Mouse (Mus musculus) liver, embryonic 15.5 days (tissue): ENCODE results near the gene Batf2. TPM values are rescaled to one million over a fixed set of nuclear protein-coding genes. Genes with fewer than 3 reads are reported as not detected.
"Not testable (repeated sequence)": the region's sequence is repeated elsewhere in the genome, so short reads cannot be mapped to it uniquely, and the experiment has no call there.

Experiments
- ATAC-seq: fragments of 200-750 bp; cut with Nextera tagmentation; 2 replicates; pipeline ENCODE4 v1.8.0; 2017; ENCODE audit warnings: moderate number of reproducible peaks, mild to moderate bottlenecking, moderate library complexity; ENCODE audit not compliant: insufficient read depth
- H3K27ac ChIP-seq: fragments of 300-500 bp; sonication (generic); replicated peaks from 2 replicates; pipeline ENCODE4 v1.5.1; 2015; ENCODE audit warnings: mild to moderate bottlenecking, inconsistent platforms
- H3K27me3 ChIP-seq: fragments of 300-500 bp; sonication (generic); 2 replicates; pipeline ENCODE4 v1.6.1; 2015; ENCODE audit warnings: mild to moderate bottlenecking, inconsistent platforms
- H3K36me3 ChIP-seq: fragments of 300-500 bp; sonication (generic); replicated peaks from 2 replicates; pipeline ENCODE4 v1.6.1; 2015; ENCODE audit warnings: moderate library complexity, mild to moderate bottlenecking, inconsistent platforms
- H3K4me1 ChIP-seq: fragments of 300-500 bp; sonication (generic); replicated peaks from 2 replicates; pipeline ENCODE4 v1.6.1; 2015; ENCODE audit warnings: inconsistent platforms
- H3K4me2 ChIP-seq: fragments of 300-500 bp; sonication (generic); 2 replicates; pipeline ENCODE4 v1.6.1; 2015; ENCODE audit warnings: moderate library complexity, mild to moderate bottlenecking, inconsistent platforms
- H3K4me3 ChIP-seq: fragments of 300-500 bp; sonication (generic); replicated peaks from 2 replicates; pipeline ENCODE4 v1.5.1; 2015; ENCODE audit warnings: mild to moderate bottlenecking, inconsistent platforms
- H3K9ac ChIP-seq: fragments of 300-500 bp; sonication (generic); 2 replicates; pipeline ENCODE4 v1.6.1; 2015; ENCODE audit warnings: moderate library complexity, mild to moderate bottlenecking, inconsistent platforms
- H3K9me3 ChIP-seq: fragments of 300-500 bp; sonication (generic); replicated peaks from 2 replicates; pipeline ENCODE4 v1.6.1; 2016; ENCODE audit warnings: inconsistent platforms
- WGBS: fragments of 180-500 bp; shearing (Covaris S2); methylation state at CpG from one replicate; pipeline ENCODE4 v1.1.7; 2015; ENCODE audit warnings: mixed read lengths; ENCODE audit not compliant: insufficient replicate concordance; 5-methylcytosine and 5-hydroxymethylcytosine counted together
- polyA plus RNA-seq: library from polyadenylated mRNA; unstranded; fragments of >200 nt; fragmentation: Nextera tagmentation; extraction: Ambion mirVana; gene quantifications from 2 replicates; pipeline ENCODE4 v1.2.1, GENCODE M21; 2015

Gene Batf2
- polyA plus RNA-seq, 1 experiment from 2014 or later = 0.44 TPM

DNA sequence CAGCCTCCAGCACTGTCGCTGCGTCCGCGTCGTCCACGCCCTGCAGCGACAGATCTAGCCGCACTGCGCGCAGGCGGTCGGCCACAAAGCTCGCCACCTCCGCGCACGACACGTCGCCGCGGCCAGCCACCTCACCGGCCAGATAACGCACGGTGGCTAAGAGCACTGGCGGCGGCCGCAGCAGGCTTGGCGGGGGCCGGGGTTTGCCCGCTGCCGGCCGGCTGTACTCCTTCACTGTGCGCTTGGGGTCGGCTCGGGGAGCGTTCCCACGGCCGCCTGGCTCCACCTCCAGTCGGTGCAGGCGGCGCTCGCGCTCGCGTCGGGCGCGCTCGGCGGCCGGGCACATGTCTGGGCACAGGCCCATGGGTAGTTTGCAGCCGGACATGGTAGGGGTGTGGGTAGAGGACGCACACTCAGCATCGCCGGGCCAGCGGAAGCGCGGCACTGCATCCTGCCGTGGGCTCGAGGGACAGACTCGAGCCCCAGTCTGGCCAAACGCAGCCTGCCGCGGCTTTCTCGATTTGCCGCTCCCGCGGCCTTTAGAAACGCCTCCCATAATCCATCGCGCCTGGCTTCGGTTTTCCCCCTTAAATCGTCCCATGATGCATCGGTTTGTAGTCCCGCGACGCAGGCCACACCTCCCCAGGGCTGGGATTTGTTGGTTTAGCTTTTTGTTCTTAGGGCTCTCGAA lies 22.7 kb upstream of the Batf2 start, which contains the start of gene Sac3d1:
Gene Sac3d1, minus strand, starts transcription at position 665 of the 691 bp plus-strand sequence.
- Histone ChIP-seq H3K4me3 (peak within 1 kb of the TSS; percentile 80), H3K9me3 (no peaks in the 10 kb centered on the region), H3K27ac (peak within 1 kb of the TSS; percentile 97), H3K9ac (peak within 1 kb of the TSS; percentile 86), H3K36me3 (peaks cover 75% of the 10 kb centered on the region), H3K4me1 (peaks cover 43% of the 10 kb centered on the region), H3K27me3 (no peaks in the 10 kb centered on the region), H3K4me2 (peak within 1 kb of the TSS; percentile 94)
- peak; percentile 81 for ATAC-seq
- under 1% methylated on average over 77 of the region's 77 CpGs for WGBS

DNA sequence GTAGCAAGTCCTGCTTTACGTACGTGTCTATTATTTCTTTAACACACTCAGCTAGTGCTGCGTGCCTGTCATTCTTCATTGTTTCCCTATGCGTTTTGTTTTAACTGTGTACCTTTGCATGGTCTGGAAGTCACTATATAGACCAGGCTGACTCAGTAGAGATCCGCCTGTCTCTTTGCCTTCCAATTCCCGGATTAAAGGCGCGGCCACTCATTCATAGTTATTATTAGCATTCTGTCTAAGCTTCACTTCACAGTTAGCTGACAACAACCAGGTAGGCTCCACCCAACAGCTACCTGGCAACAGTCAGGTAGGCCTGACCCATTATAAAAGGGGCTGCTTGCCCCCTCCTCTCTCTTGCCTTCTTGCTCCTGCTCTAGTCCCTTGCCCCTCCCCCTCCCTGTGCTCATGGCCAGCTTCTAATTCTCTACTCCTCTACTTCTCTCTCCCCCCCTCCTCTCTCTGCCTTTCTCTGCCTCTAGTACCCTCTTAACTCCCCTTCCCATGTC lies 22.1 kb upstream of the Batf2 start:
- Histone ChIP-seq H3K36me3 (peaks cover 78% of the 10 kb centered on the region), H3K4me1 (peaks cover 45% of the 10 kb centered on the region), H3K4me3 (peak overlapping the region; percentile 80), H3K4me2 (peak overlapping the region; percentile 94), H3K9me3 (no peaks in the 10 kb centered on the region), H3K27me3 (no peaks in the 10 kb centered on the region), H3K27ac (peak overlapping the region; percentile 97), H3K9ac (peak overlapping the region; percentile 86; the same call in 1 of the 2 replicates)
- no peak for ATAC-seq
- WGBS = 3% methylated on average over 8 of the region's 8 CpGs

DNA sequence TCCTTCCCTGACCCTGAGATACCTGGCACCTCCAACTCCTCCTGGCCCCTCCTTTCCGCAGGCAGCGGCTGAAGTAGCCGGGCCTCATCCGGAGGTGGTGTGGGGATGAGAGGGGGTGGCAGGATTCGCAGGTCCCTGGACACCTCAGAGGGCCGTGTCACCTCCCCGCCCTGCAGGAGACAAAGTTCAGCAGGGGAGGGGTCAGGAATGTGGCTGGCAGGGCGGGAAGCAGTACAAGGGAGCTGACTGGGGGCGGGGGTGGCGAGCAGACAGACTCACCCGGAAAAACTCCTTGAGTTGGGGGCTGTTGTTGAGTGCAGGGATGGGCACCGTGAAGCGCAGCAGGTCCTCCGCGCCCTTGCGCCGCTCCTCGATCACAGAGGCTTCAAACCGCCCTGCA lies 19.0 kb upstream of the Batf2 start:
- 66% methylated on average over 19 of the region's 19 CpGs for WGBS
- peak overlapping the region; percentile 26 for H3K4me3 ChIP-seq

GRCm38 (mm10) chr19:6123330-6123729 lies 17.5 kb upstream of the Batf2 start:
- peaks cover 56% of the 10 kb centered on the region for H3K4me1 ChIP-seq
- no peak for ATAC-seq
- no peak overlapping the region for H3K4me3 ChIP-seq
- H3K4me2 ChIP-seq = no peak overlapping the region
- H3K36me3 ChIP-seq = peaks cover 51% of the 10 kb centered on the region
- no peaks in the 10 kb centered on the region for H3K9me3 ChIP-seq
- 81% methylated on average over 8 of the region's 8 CpGs for WGBS
- no peaks in the 10 kb centered on the region for H3K27me3 ChIP-seq
- H3K27ac ChIP-seq = no peak overlapping the region
- H3K9ac ChIP-seq = no peak overlapping the region

More for the DNA sequence above, 19.0 kb upstream of the Batf2 start:
- Histone ChIP-seq H3K9me3 (no peaks in the 10 kb centered on the region), H3K27ac (peak overlapping the region; percentile 65), H3K27me3 (no peaks in the 10 kb centered on the region), H3K4me2 (peak overlapping the region; percentile 48), H3K36me3 (peaks cover 54% of the 10 kb centered on the region), H3K9ac (0 out of 2 replicates have a peak overlapping the region, but pooled peaks have one; percentile 15), H3K4me1 (peaks cover 53% of the 10 kb centered on the region)
- ATAC-seq = 0 out of 2 replicates have a peak, but pooled peaks have one; percentile 11

DNA sequence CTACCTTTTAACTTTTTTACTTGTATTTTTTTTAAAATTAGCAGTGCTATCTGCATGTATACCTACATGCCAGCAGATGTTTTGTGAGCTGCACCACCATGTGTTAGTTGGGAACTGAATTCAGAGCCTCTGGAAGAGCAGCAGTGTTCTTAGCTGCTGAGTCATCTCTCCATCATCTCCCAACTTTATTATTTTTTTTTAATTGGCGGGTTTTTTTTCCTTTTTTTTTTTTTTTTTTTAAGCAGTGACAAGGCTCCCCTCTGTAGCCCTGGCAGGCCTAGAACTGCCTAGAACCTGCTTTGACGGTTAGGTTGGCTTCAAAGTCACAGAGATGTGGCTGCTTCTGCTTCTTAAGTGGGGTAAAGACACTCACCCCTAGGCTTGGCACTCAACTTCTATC lies 15.9 kb upstream of the Batf2 start:
- H3K9me3 ChIP-seq = no peaks in the 10 kb centered on the region
- H3K4me3 ChIP-seq = no peak overlapping the region
- peaks cover 58% of the 10 kb centered on the region for H3K4me1 ChIP-seq
- H3K36me3 ChIP-seq = peaks cover 42% of the 10 kb centered on the region
- H3K9ac ChIP-seq = no peak overlapping the region
- no peak overlapping the region for H3K4me2 ChIP-seq
- H3K27me3 ChIP-seq = no peaks in the 10 kb centered on the region
- ATAC-seq = no peak
- WGBS = 66% methylated on average over 2 of the region's 2 CpGs
- H3K27ac ChIP-seq = 0 out of 2 replicates have a peak overlapping the region, but pooled peaks have one; percentile 29

- peaks cover 70% of the 10 kb centered on the region for H3K4me1 ChIP-seq
- peak overlapping the region; percentile 76 for H3K4me3 ChIP-seq
- 18% methylated on average over 4 of the region's 4 CpGs for WGBS
- H3K36me3 ChIP-seq = peaks cover 28% of the 10 kb centered on the region
- H3K27ac ChIP-seq = peak overlapping the region; percentile 99
- H3K27me3 ChIP-seq = no peaks in the 10 kb centered on the region
- ATAC-seq = no peak
- H3K9ac ChIP-seq = peak overlapping the region; percentile 49; the same call in 1 of the 2 replicates
- H3K4me2 ChIP-seq = peak overlapping the region; percentile 86
- no peaks in the 10 kb centered on the region for H3K9me3 ChIP-seq
These were observed 14.5 kb upstream of the Batf2 start for GRCm38 (mm10) chr19:6126289-6126688.

DNA sequence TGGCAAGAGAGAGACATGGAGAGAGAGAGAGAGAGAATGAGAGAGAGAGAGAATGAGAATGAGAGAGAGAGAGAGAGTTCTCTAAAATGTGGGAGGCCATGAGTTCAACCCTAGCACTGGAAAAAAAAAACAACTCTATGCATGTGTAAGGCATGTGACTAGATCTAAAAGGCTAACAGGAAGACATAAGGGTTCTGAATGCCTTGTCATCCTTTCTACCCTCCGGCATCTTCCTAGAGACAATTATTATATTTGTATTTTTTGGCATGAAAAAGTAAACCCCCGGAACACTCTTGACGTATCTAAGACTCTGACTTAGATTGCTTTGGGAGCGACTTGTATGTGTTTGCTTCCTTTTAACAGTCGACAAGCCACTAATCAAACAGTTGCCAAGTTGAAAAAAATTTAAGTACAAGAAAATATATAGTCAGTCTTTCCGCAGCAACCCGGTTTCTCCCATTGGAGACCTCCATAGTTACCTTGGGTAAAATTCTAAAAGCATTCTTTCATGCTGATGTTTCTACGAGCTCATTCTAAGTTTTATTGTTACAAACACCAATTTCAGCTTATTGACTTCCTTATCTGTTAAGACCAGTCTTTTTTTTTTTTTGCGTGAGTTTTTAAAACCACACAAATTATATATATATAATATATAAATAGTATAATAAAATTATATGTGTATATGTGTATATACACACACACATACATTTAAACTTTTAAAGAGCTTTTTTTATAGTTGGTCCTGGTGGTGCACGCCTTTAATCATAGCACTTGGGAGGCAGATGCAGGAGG lies 13.8 kb upstream of the Batf2 start:
- Histone ChIP-seq H3K4me1 (peaks cover 72% of the 10 kb centered on the region), H3K27ac (peak overlapping the region; percentile 99), H3K36me3 (peaks cover 21% of the 10 kb centered on the region), H3K9me3 (no peaks in the 10 kb centered on the region), H3K9ac (peak overlapping the region; percentile 83), H3K27me3 (no peaks in the 10 kb centered on the region), H3K4me2 (peak overlapping the region; percentile 86), H3K4me3 (peak overlapping the region; percentile 76)
- ATAC-seq = no peak
- WGBS = 59% methylated on average over 10 of the region's 10 CpGs

DNA sequence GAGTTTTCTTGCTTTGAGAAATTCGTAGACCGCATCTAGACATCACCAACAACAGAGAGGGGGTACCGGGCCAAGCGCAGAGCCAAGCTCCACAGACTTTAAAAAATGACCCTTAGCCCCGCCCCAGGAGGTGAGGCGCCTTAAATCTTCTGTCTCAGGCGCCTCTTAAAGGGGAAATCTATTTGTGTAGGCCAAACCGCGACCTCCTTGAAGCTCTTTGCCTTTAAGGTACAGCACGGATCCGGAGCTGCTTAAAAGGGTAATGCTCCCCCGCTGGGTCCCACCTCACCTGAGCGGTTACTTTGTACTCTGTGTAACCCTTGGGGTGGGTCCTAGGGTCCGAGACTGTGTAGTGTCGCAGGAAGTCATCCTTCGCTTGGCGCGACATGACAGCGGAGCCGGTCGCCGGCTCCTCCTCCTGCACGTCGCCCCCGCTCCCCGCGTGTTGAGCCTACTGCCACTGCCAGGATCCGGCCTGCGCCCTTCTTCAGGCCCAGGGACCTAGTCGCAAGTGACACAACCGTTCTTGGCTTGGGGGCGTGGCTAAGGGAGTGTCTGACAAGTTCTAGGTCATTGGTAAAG lies 12.9 kb upstream of the Batf2 start, which contains the start of gene Snx15:
Gene Snx15, minus strand, starts transcription at position 545 of the 582 bp plus-strand sequence.
- Histone ChIP-seq H3K4me1 (peaks cover 77% of the 10 kb centered on the region), H3K27ac (peak within 1 kb of the TSS; percentile 99), H3K36me3 (peaks cover 12% of the 10 kb centered on the region), H3K4me3 (peak within 1 kb of the TSS; percentile 76), H3K4me2 (peak within 1 kb of the TSS; percentile 86), H3K9ac (peak within 1 kb of the TSS; percentile 83), H3K27me3 (no peaks in the 10 kb centered on the region), H3K9me3 (no peaks in the 10 kb centered on the region)
- WGBS = under 1% methylated on average over 32 of the region's 32 CpGs
- ATAC-seq = peak; percentile 84

- 52% methylated on average over 7 of the region's 7 CpGs for WGBS
- peak overlapping the region; percentile 69 for H3K4me2 ChIP-seq
- H3K27ac ChIP-seq = peak overlapping the region; percentile 93
These were observed 10.2 kb upstream of the Batf2 start for GRCm38 (mm10) chr19:6130414-6131128.

DNA sequence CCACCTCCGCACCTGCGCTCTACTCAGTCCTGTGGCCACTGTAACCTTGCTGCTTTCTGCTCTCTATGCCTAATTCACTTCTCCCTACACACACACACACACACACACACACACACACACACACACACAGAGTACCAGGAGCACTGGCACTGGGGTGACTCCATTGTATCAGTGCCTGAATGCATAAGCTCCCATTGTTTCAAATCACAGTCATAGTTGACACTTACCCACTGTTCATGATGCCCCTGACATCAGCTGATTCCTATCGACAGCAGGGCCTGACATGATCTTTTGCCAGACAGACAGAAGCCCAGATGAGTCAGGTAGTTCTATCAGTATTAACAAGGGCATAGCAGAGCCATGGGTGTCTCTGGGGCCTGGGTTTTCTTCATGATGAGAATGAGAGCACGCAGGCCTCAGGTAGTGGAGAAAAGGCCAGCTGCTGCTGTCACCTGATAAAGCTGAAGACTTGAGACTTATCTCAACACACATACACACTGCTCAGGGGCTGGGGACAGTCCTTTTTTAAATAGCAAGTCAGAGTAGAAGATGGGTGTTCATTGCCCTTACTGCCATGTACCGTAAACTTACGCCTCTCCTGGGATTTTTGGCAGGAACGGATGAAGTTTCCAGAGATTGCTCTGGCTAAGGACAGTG lies 8.5 kb upstream of the Batf2 start:
- 45% methylated on average over 7 of the region's 7 CpGs for WGBS
- peak overlapping the region; percentile 69 for H3K4me2 ChIP-seq
- H3K27me3 ChIP-seq = no peaks in the 10 kb centered on the region
- peaks cover 74% of the 10 kb centered on the region for H3K4me1 ChIP-seq
- peak overlapping the region; percentile 56 for H3K9ac ChIP-seq
- ATAC-seq = peak; percentile 80
- H3K36me3 ChIP-seq = 0 out of 2 replicates have a peak, but pooled peaks cover 8% of the 10 kb centered on the region
- peak overlapping the region; percentile 47 for H3K4me3 ChIP-seq
- H3K27ac ChIP-seq = peak overlapping the region; percentile 93
- H3K9me3 ChIP-seq = no peaks in the 10 kb centered on the region

More at GRCm38 (mm10) chr19:6130414-6131128, 10.2 kb upstream of the Batf2 start:
- not testable (repeated sequence) for ATAC-seq, H3K9me3 ChIP-seq, H3K27me3 ChIP-seq, H3K36me3 ChIP-seq
- peak overlapping the region; percentile 47 for H3K4me3 ChIP-seq
- H3K4me1 ChIP-seq = peaks cover 89% of the 10 kb centered on the region
- H3K9ac ChIP-seq = 0 out of 2 replicates have a peak overlapping the region, but pooled peaks have one; percentile 52
